Mouse (Mus musculus): ENCODE measurements around the gene Neurod2. TPM values are rescaled to one million over a fixed set of nuclear protein-coding genes. Genes with fewer than 3 reads are reported as not detected.

Neurod2 gene
- total RNA-seq (2021): 100 to 1,000 TPM; 158 to 159 TPM
- long read RNA-seq, transcript Neurod2-201 (2 exons, 3,142 nt): major isoform, 57 of 96 reads
- long read RNA-seq, partial matches to known transcripts: 0 of 96 reads
- long read RNA-seq, other reads (novel, unspliced or antisense): 39 of 96 reads

DNA sequence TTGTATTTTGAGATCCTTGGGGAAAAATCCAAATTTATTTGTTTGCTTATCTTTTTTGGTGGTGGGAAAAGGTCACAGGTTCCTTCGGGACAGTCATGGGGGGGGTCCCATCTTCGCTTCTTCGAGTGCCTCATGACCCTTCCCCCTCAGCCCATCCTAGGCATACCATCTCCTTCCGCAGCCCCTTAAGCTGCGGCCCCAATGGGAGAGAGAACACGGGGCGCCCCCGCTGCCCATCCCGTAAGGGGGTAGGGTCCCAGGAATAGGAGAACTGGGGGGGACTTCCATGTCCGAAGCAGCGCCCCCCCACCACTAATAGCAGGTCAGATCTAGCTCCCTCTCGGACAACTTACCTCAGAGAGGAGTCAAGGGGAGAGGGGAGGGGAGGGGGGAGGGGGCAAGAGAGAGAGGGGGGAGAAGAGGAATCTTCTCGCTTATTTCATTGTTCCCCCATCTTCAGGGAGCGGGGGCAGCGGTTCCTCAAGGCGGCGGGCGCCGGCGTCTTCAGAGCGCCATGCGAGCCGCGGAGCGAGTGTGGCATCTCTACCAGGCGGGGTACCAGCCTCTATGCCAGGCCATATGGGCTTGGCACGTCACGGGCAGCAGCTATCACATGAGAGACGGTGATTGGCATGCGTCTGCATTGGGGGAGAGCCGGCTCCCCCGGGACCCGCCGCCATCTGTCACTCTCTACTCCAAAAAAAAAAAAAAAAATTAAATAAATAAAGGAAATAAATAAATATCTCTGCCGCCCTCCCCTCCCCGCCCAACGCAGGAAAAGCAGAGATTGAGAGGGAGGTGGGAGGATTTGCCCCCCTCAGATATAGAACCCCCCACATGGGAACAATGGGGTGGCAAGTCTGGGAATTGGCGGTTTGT lies at the start of gene Neurod2:
Gene Neurod2 (minus strand): TSS at position 568 of the 879 bp plus-strand sequence.
- DNase-seq (ENCODE audit: low spot score in 2 of 2): peak; percentile 91 to 95

DNA sequence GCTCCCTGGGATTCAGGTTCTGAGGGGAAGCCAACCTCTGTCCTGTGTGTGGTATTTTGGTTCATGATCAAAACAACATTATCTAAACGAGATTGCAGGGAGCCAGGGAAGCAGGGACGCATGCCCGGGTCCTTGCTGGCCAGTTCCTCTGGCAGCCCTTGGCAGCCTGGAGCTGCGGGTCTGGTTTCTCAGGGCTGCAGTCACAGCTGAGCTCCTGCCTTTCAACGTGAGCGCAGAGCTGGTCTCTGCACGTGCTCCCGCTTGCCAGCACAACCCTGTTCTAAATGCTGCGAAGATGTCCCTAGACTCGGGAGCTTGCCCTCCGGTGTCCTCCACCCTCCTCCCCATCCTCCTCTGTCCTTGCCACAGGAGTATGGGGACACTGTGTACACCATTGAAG lies 48.3 kb upstream of the Neurod2 start:
- DNase-seq (ENCODE audit: low spot score in 2 of 2): no peak

- DNase-seq (ENCODE audit: low spot score in 2 of 2): peak in 1 of 2 experiments; percentile 45
These were observed 47.3 kb upstream of the Neurod2 start for GRCm38 (mm10) chr11:98376756-98377155.

- no peak for DNase-seq (ENCODE audit: low spot score in 2 of 2)
These were observed 44.8 kb upstream of the Neurod2 start for GRCm38 (mm10) chr11:98374266-98374665.

DNA sequence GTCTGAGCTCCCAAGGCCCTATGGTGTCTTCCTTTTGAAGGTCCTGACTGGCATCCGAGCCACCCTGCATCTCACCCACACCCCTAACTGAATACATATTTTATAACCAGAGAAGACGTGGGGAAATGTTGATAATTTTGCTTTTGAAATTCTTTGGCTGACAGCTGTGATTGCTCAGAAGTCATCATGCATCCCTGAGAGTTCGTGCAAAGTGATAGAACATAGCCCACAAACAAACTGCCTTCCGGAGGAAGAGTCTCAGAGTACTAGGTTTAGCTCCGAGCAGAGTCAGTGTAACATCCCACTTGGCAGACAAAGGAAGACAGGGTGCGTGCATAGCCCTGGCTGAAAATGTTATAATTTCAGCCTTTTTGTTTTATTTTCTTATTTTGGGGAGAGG lies 43.8 kb upstream of the Neurod2 start:
- peak in 1 of 2 experiments; percentile 62 for DNase-seq (ENCODE audit: low spot score in 2 of 2)

DNA sequence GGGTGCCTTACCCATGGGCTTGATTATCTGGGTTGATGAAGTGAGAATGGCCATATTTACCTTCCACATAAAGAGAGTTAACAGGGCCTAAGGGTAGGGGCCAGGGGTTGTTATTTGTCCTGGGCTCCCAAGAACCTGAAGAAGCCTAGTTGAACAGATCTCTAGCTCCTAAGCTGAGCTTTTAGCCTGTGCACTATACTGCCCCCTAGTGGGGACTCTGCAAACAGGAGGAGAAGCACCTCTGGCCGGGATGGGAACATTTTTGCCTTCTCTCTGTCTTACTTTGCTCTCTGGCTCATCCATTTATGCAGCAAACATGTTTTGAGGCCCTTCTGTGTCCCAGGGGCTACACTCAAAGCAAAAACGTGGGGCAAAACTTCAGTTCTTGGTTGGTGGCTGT lies 43.0 kb upstream of the Neurod2 start:
- DNase-seq (ENCODE audit: low spot score in 2 of 2): peak in 1 of 2 experiments; percentile 75

DNA sequence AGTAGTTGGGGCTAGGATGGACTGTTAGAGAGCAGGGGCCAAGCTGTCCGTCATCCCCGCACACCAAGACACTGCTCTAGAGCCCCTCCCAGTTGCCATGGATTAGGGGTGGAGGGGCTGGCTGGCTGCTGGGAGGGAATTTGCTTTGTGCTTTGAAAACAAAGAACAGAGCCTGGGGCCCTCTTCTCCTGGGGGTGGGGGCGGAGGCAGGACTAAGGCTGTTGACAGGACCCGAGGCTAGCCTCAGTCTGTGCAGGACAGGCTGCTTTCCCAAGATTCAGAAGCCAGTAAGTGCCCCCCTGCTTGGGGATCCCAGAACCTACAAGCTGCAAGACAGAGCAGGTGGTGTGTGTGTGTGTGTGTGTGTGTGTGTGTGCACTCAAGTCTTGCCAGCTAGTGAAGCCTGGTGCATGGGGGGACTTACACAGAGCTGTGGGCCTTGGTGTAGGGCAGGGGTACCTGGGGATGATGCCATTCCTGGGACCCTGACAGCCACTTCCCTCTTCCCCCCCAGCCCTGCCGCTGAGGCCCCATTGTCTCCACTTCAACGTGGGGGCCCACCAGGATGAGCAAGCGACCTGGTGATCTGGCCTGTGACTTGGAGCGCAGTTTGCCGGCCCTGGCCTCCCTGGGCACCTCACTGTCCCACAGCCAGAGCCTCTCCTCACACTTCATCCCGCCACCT lies 42.2 kb upstream of the Neurod2 start:
- no peak for DNase-seq (ENCODE audit: low spot score in 2 of 2)

DNA sequence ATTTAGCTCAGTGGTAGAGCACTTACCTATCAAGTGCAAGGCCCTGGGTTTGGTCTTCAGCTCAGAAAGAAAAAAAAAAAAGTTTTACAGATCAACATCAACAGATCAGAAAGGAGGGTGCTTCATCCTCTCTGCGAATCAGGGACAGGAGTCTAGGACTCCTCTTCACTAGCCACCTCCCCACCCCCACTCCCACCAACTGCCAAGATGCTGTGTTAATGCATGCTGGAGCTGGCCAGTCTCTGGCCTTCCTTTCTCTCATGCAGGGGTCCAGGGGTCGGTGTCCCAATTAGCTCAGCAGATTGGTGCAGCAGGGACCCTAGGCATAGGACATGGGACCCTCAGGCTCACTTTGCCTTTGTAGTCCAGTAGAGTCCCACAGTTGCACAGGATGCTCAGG lies 41.1 kb upstream of the Neurod2 start:
- no peak for DNase-seq (ENCODE audit: low spot score in 2 of 2)

GRCm38 (mm10) chr11:98369337-98369736 lies 39.9 kb upstream of the Neurod2 start:
- peak in 1 of 2 experiments; percentile 63 for DNase-seq (ENCODE audit: low spot score in 2 of 2)

- DNase-seq (ENCODE audit: low spot score in 2 of 2): no peak
These were observed 38.4 kb upstream of the Neurod2 start for GRCm38 (mm10) chr11:98367863-98368186.

DNA sequence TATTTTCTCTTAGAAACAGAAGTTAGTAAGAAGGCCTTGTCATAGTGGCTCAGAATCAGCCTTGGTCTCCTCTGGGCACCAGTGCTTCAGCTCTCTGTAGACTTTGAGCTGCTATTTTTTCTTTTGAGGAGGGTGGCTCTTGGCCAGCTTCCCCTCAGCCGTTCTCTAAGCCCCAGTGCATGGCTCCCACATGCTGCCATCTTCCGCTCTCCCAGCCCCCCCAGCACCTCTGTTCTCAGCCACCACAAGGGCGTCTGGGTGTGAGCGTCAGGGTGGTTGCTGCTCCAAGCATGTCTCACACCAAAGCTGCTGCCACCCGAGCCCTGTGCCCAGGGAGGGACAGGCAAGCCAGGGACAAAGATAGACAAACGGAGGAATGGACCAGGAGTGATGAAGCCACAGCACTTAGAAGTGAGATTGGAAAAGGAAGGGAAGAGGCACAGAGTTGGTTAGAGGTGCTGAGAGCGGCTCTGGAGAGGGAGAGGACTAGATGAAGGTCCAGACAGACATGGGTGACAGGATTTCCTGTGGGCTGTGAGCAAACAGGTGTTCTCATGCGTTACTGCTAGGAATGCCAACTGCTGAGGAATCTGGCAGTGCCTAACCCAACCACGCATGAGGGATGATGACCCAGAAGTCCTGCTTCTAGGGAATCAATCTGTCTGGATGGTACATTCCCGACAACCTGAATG lies 37.9 kb upstream of the Neurod2 start:
- no peak for DNase-seq (ENCODE audit: low spot score in 2 of 2)

DNA sequence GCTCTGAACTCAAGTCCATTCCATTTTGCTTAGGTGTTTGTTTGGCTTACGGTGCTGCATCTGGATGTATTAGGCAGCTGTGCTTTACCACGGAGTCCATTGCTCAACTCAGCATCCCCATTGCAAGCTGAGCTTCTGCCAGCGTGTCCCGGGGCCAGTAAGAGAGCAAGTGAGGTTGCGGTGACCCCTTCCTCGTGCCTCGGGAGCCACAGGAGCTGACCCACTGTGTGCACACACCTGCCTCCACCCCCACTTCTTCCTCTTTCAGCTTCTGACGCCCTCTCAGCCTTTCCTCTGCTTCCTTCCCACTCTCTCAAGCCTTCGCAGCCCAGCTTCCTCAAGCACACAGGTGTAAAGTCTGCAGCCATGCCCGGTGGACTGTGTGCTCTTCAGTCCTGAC lies 36.8 kb upstream of the Neurod2 start:
- DNase-seq (ENCODE audit: low spot score in 2 of 2): no peak

DNA sequence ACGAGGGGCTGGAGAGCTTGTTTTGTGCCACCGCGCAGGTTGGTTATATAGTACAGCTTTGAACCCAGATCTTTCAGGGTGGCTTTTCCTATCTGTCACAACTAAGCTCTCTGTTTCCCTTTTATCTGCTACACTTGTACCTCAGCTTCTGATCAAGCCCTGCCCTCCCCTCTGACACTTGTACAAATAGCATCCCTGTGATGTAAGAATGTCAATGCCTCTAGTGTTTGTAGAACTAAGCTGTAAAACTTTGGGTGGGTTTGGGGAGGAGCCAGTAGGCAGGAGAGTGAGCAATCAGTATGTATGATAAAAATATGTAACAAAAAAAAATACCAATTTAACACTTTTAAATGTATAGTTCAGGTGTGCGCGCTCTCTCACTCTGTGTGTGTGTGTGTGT lies 35.0 kb upstream of the Neurod2 start:
- DNase-seq (ENCODE audit: low spot score in 2 of 2): no peak

- no peak for DNase-seq (ENCODE audit: low spot score in 2 of 2)
These were observed 34.4 kb upstream of the Neurod2 start for GRCm38 (mm10) chr11:98363817-98364216.

- DNase-seq (ENCODE audit: low spot score in 2 of 2): no peak
These were observed 31.5 kb upstream of the Neurod2 start for GRCm38 (mm10) chr11:98360866-98361521.

- DNase-seq (ENCODE audit: low spot score in 2 of 2): peak; percentile 68 to 86
These were observed 29.0 kb upstream of the Neurod2 start, which contains the start of gene Stard3 for GRCm38 (mm10) chr11:98358161-98359083. Gene Stard3, plus strand, starts transcription at chr11:98358368.

GRCm38 (mm10) chr11:98357396-98358160 lies 28.1 kb upstream of the Neurod2 start:
- no peak for DNase-seq (ENCODE audit: low spot score in 2 of 2)

GRCm38 (mm10) chr11:98356625-98357394 lies 27.4 kb upstream of the Neurod2 start:
- DNase-seq (ENCODE audit: low spot score in 2 of 2): no peak

Data from layer of hippocampus, adult 18-20 months (tissue).